Mouse (Mus musculus): ENCODE measurements at regions not wholly inside any gene's neighbourhood (a gene's known extent, or its start where the extent isn't known, plus 50 kb on each side); places are given as distances from the start of the nearest gene placed in this dataset.

DNA sequence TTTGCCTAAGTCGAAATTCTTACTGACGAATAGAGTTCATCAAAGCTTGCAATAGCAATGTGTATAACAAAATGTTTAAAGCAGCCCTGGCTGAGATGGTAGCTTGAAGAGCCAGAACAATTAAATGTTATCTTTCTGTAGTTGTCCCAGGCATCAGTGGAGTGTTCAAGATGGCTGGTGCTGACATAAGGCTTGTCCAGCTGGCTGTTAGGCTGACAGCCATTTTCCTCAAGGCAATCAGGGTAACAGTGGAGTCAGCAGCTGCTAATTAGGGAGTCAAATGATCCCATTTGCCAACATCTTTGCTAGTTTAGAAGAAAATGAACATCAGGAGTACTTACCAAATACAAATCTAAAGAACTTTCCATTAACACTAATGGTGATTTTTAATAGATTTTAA lies 936.3 kb downstream of the Nsun3 start:
- peak; percentile 30 to 69 for DNase-seq (ENCODE audit: low spot score in 2 of 2)
